26 mouse cellular contexts compared by ENCODE assay signal in the genomic region with DNA sequence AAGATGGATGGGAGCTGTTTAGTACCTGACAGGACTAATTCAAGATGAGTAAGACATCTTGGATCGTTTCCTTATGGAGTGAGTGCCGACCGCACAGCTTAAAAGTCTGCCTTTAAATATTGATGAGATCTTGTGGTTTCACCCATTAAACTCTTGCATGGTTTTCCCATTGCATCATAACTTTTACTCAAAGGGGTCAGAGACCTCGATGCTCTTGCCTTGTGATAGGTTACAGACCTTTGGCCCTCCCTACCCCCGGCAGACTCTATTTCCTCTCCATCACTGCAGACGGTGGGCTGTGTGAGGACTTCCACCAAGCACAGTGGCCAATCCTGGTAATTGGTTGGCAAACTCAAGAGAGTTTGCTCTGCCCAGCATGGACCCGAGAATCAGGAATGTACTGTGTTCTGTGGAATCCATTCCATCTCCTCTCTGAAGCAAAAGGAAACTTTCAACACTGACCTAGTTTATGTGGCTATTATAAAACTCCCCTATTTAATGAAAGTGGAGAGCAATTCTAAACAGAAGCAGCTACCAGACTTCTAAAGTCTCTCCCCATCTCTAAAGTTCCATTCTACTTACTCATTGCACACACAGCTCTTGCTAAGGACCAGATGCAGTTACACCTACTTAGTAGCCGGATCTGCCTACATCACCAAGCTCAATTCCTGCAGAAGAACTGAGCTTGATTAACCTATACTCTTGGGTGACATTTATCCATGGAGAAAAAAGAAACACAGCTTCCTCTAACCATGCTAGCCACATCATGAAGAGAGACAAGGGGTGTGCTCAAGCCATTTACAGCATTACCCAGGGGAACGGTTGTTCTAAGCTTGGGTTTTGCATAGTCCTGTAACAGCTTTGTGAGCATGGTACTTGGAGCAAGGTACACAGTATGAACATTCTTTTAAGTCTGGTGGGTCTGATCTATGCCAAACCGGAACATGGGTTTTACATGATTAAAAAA. TPM values are rescaled to one million over a fixed set of nuclear protein-coding genes. Genes with fewer than 3 reads are reported as not detected.
A peak's percentile ranks its signal among the peaks of the same experiment; 100 is the strongest.
DNase-seq lines count a peak whose midpoint lies in the region; ATAC-seq and TF ChIP-seq lines count a peak whose summit lies in the region.
"Had no signal": no experiment of that assay in that cellular context is flagged by ENCODE, and none has a peak within 500 bp of the region (broad histone marks: within the 10 kb centered on the region; RNA-seq: fewer than 3 reads in every experiment).

No protein-coding gene starts in this region.

- no peak for TF ChIP-seq CTCF in layer of hippocampus, adult 2 months (conservative IDR thresholded peaks at IDR 0.05)
- no peak for TF ChIP-seq CTCF in embryonic fibroblast, embryonic 13.5 days (IDR thresholded peaks at IDR 0.05; ENCODE audit: borderline replicate concordance, insufficient read depth, low read length)

- no peak for DNase-seq in layer of hippocampus, adult 2 months (ENCODE audit: low spot score in 2 of 2)
- no peak for DNase-seq in layer of hippocampus, postnatal 10 days (ENCODE audit: low spot score in 2 of 2)
- DNase-seq in spleen, postnatal 36 days (ENCODE audit: low spot score in 2 of 2), result peak; percentile 72 to 73
- DNase-seq in spleen, postnatal 4 days (ENCODE audit: low spot score in 2 of 2), result no peak
- no peak for DNase-seq in embryo, embryonic 10.5 days (ENCODE audit: low spot score)
- DNase-seq: adrenal gland, postnatal 25 days; cerebellum, adult 11-12 months; cerebellum, adult 9-11 months; heart, postnatal 10 days; kidney, adult 18-20 months; kidney, postnatal 4 days; lung, adult 2 months; lung, postnatal 10 days; retina, postnatal 1 day; right cerebral cortex, postnatal 14 days; thymus, postnatal 4 days had no signal

- TF ChIP-seq POLR2A in embryonic fibroblast, embryonic 13.5 days (IDR thresholded peaks at IDR 0.05; ENCODE audit: low read depth, low read length), result no peak

- H3K27ac ChIP-seq in layer of hippocampus, adult 2 months, result peak overlapping the region; percentile 36; the same call in 1 of the 2 replicates
- peak overlapping the region; percentile 82 for H3K27ac ChIP-seq in embryonic fibroblast, embryonic 13.5 days (ENCODE audit: insufficient read depth, low read length)
- H3K27ac ChIP-seq: forebrain, embryonic 12.5 days; heart, embryonic 13.5 days; hindbrain, embryonic 15.5 days; kidney, embryonic 15.5 days; limb, embryonic 10.5 days; limb, embryonic 15.5 days; macrophage; midbrain, embryonic 13.5 days had no signal

- peaks cover 11% of the 10 kb centered on the region for H3K4me1 ChIP-seq in embryonic fibroblast, embryonic 13.5 days (ENCODE audit: control insufficient read depth, insufficient read depth, low read length)
- H3K4me1 ChIP-seq: forebrain, embryonic 12.5 days; hindbrain, embryonic 15.5 days; limb, embryonic 10.5 days; midbrain, embryonic 13.5 days had no signal

- no peak; the same call in 1 of the 2 replicates for ATAC-seq in frontal cortex, adult (ENCODE audit: low TSS enrichment)
- ATAC-seq: midbrain, embryonic 13.5 days had no signal

- no peak overlapping the region for H3K4me3 ChIP-seq in layer of hippocampus, adult 2 months
- H3K4me3 ChIP-seq in embryonic fibroblast, embryonic 13.5 days (ENCODE audit: insufficient read depth, low read length), result no peak overlapping the region
- H3K4me3 ChIP-seq: forebrain, embryonic 12.5 days; heart, embryonic 13.5 days; hindbrain, embryonic 15.5 days; kidney, embryonic 15.5 days; limb, embryonic 10.5 days; limb, embryonic 15.5 days; midbrain, embryonic 13.5 days had no signal

RNA-seq across cellular contexts. Expression of a gene that starts 25.2 kb away (rescaled TPM):
- total RNA-seq in layer of hippocampus, adult 2 months (2021), result 1 to 10 TPM; 7.6 to 8.2 TPM
- total RNA-seq in layer of hippocampus, postnatal 10 days (2021), result 1 to 10 TPM; 7.6 to 8.8 TPM
- polyA plus RNA-seq in embryonic fibroblast, embryonic 13.5 days (2011; ENCODE audit: insufficient read length, low read depth, missing spikeins), result 43.6 TPM in 2 replicates

Comparison
In these comparisons a context has a peak if more than half of its experiments do, and no peak if none do; other contexts are left out.
1. DNase-seq: peak in spleen, postnatal 36 days (2 of 2); none in layer of hippocampus, adult 2 months (0 of 2), layer of hippocampus, postnatal 10 days (0 of 2), spleen, postnatal 4 days (0 of 2) and embryo, embryonic 10.5 days (single experiment).